Mouse (Mus musculus): ENCODE results near the gene Fzd4. TPM values are rescaled to one million over a fixed set of nuclear protein-coding genes. Genes with fewer than 3 reads are reported as not detected.
A peak's percentile ranks its signal among the peaks of the same experiment; 100 is the strongest.

Gene Fzd4
- total RNA-seq, 2 experiments from 2014 or later = 4.9 to 5.1 TPM

- DNase-seq = no peak
- intact Hi-C loops (cut with DNase I) = no loop called here
Observed at GRCm38 (mm10) chr7:89424659-89425058, 20.5 kb downstream of the Fzd4 start.

- no peak for DNase-seq
- intact Hi-C loops (cut with DNase I) = no loop called here
Observed at GRCm38 (mm10) chr7:89425803-89426725, 21.9 kb downstream of the Fzd4 start.

- intact Hi-C loops (cut with DNase I) = no loop called here
- no peak for DNase-seq
Observed at GRCm38 (mm10) chr7:89427101-89427500, 22.9 kb downstream of the Fzd4 start.

- DNase-seq = no peak
- intact Hi-C loops (cut with DNase I) = no loop called here
Observed at GRCm38 (mm10) chr7:89428804-89429203, 24.6 kb downstream of the Fzd4 start.

- DNase-seq = no peak
- intact Hi-C loops (cut with DNase I) = no loop called here
Observed at GRCm38 (mm10) chr7:89429326-89429725, 25.2 kb downstream of the Fzd4 start.

- intact Hi-C loops (cut with DNase I) = no loop called here
- no peak for DNase-seq
Observed at GRCm38 (mm10) chr7:89431185-89431584, 27.0 kb downstream of the Fzd4 start.

GRCm38 (mm10) chr7:89433193-89433892 lies 29.2 kb downstream of the Fzd4 start:
- no peak for DNase-seq
- intact Hi-C loops (cut with DNase I) = no loop called here

GRCm38 (mm10) chr7:89433893-89434616 lies 29.9 kb downstream of the Fzd4 start:
- DNase-seq = no peak
- intact Hi-C loops (cut with DNase I) = no loop called here

- intact Hi-C loops (cut with DNase I) = no loop called here
- DNase-seq = no peak
Observed at GRCm38 (mm10) chr7:89436404-89436803, 32.2 kb downstream of the Fzd4 start.

GRCm38 (mm10) chr7:89437589-89437988 lies 33.4 kb downstream of the Fzd4 start:
- intact Hi-C loops (cut with DNase I) = no loop called here
- peak; percentile 29 for DNase-seq

GRCm38 (mm10) chr7:89441291-89441690 lies 37.1 kb downstream of the Fzd4 start:
- DNase-seq = no peak
- intact Hi-C loops (cut with DNase I) = no loop called here

GRCm38 (mm10) chr7:89442242-89442641 lies 38.1 kb downstream of the Fzd4 start:
- intact Hi-C loops (cut with DNase I) = no loop called here
- DNase-seq = no peak

GRCm38 (mm10) chr7:89445137-89445536 lies 41.0 kb downstream of the Fzd4 start:
- no peak for DNase-seq
- intact Hi-C loops (cut with DNase I) = no loop called here

GRCm38 (mm10) chr7:89450312-89450711 lies 46.2 kb downstream of the Fzd4 start:
- no peak for DNase-seq
- intact Hi-C loops (cut with DNase I) = no loop called here

GRCm38 (mm10) chr7:89456380-89457076 lies 52.4 kb downstream of the Fzd4 start:
- no peak for DNase-seq
- intact Hi-C loops (cut with DNase I) = no loop called here

- DNase-seq = no peak
Observed at GRCm38 (mm10) chr7:89459691-89460090, 55.5 kb downstream of the Fzd4 start.

GRCm38 (mm10) chr7:89460911-89461310 lies 56.8 kb downstream of the Fzd4 start:
- intact Hi-C loops (cut with DNase I) = no loop called here
- DNase-seq = no peak

More at GRCm38 (mm10) chr7:89459691-89460090, 55.5 kb downstream of the Fzd4 start:
- intact Hi-C loops (cut with DNase I) = no loop called here

GRCm38 (mm10) chr7:89461351-89461750 lies 57.2 kb downstream of the Fzd4 start:
- DNase-seq = no peak
- intact Hi-C loops (cut with DNase I) = no loop called here

Measured in left cerebral cortex, postnatal 4 days (tissue).